Mouse (Mus musculus) CD4-positive naive resting alpha-beta T cell, adult 57 days (primary cell): Measurements from ENCODE around the gene AW011738. TPM values are rescaled to one million over a fixed set of nuclear protein-coding genes. Genes with fewer than 3 reads are reported as not detected.

Source experiments
- total RNA-seq: library from RNA; stranded (reverse); gene quantifications from one replicate; pipeline ENCODE4 v1.2.4, GENCODE M21; 2023

The AW011738 gene
- 7.5 TPM for total RNA-seq

GRCm38 (mm10) chr4:156203001-156203412 is at the start of gene AW011738:
AW011738 (plus strand) TSS chr4:156203304.

GRCm38 (mm10) chr4:156197131-156197828 is 5.8 kb upstream of the AW011738 start, which contains the start of gene Agrn:
Agrn (minus strand) TSS chr4:156197488.

GRCm38 (mm10) chr4:156200623-156201475 is 2.3 kb upstream of the AW011738 start, which contains the start of gene Isg15:
Isg15 (minus strand) TSS chr4:156200818.

GRCm38 (mm10) chr4:156215649-156216048 is 12.5 kb downstream of the AW011738 start, which contains the start of gene Perm1:
Perm1 (plus strand) TSS chr4:156215868.

GRCm38 (mm10) chr4:156234701-156235213 is 31.7 kb downstream of the AW011738 start, which contains the start of gene Plekhn1:
Plekhn1 (minus strand) TSS chr4:156234857.

GRCm38 (mm10) chr4:156235808-156236533 is 32.9 kb downstream of the AW011738 start, which contains the start of gene Noc2l:
Noc2l (plus strand) TSS chr4:156236010.

Other genes with a start within 250 kb of the AW011738 start
- gene C1qtnf12, start 241.0 kb upstream of the AW011738 start, total RNA-seq, result 7.0 TPM
- gene B3galt6, start 210.7 kb upstream of the AW011738 start, total RNA-seq, result 4.0 TPM
- gene Sdf4, start 210.4 kb upstream of the AW011738 start, total RNA-seq, result 200 TPM
- 24.3 TPM for gene Tnfrsf4, start 189.5 kb upstream of the AW011738 start, total RNA-seq
- 65.3 TPM for gene Tnfrsf18, start 177.1 kb upstream of the AW011738 start, total RNA-seq
- gene Ttll10, start 143.9 kb upstream of the AW011738 start, total RNA-seq, result not detected
- 48.2 TPM for gene 9430015G10Rik, start 93.3 kb upstream of the AW011738 start, total RNA-seq
- gene Rnf223, start 72.8 kb upstream of the AW011738 start, total RNA-seq, result 0.83 TPM
- gene Agrn, start 5.8 kb upstream of the AW011738 start, total RNA-seq, result 6.9 TPM
- 12.4 TPM for gene Isg15, start 2.5 kb upstream of the AW011738 start, total RNA-seq
- 0.33 TPM for gene Perm1, start 12.6 kb downstream of the AW011738 start, total RNA-seq
- 53.1 TPM for gene Plekhn1, start 31.6 kb downstream of the AW011738 start, total RNA-seq
- 94.1 TPM for gene Noc2l, start 32.7 kb downstream of the AW011738 start, total RNA-seq
- 1.3 TPM for gene Samd11, start 52.4 kb downstream of the AW011738 start, total RNA-seq
- gene Vmn2r-ps159, start 127.8 kb downstream of the AW011738 start, total RNA-seq, result not detected